Mouse (Mus musculus) left cerebral cortex, postnatal 10 days (tissue): ENCODE measurements around the gene Coro1c. TPM values are rescaled to one million over a fixed set of nuclear protein-coding genes. Genes with fewer than 3 reads are reported as not detected.

Experiments used
- total RNA-seq, 2 experiments: library from RNA; stranded (reverse); gene quantifications; 2 replicates each; pipeline ENCODE4 v1.2.3; 2021

The Coro1c gene
- total RNA-seq, 2 experiments from 2014 or later: 117 to 122 TPM

Other genes starting within 250 kb of the Coro1c start
- gene 1700069L16Rik, start 184.0 kb downstream of the Coro1c start, total RNA-seq: not detected
- 1 to 10 TPM; 7.2 to 8.0 TPM for gene Ficd, start 173.0 kb downstream of the Coro1c start, total RNA-seq
- 10 to 100 TPM; 29.1 to 35.0 TPM for gene Sart3, start 136.2 kb downstream of the Coro1c start, total RNA-seq
- gene Iscu, start 136.0 kb downstream of the Coro1c start, total RNA-seq: 10 to 100 TPM; 72.7 to 78.3 TPM
- 10 to 100 TPM; 12.0 to 16.0 TPM for gene Tmem119, start 108.2 kb downstream of the Coro1c start, total RNA-seq
- 10 to 100 TPM; 16.1 to 18.7 TPM for gene Selplg, start 76.1 kb downstream of the Coro1c start, total RNA-seq
- gene Ssh1, start 85.1 kb upstream of the Coro1c start, total RNA-seq: 10 to 100 TPM; 20.7 to 31.8 TPM
- not detected for gene Dao, start 94.9 kb upstream of the Coro1c start, total RNA-seq
- gene Usp30, start 156.7 kb upstream of the Coro1c start, total RNA-seq: 10 to 100 TPM; 30.9 to 31.5 TPM
- 100 to 1,000 TPM; 151 to 157 TPM for gene Svop, start 182.8 kb upstream of the Coro1c start, total RNA-seq
- 1 to 10 TPM; 5.1 to 6.2 TPM for gene Alkbh2, start 219.5 kb upstream of the Coro1c start, total RNA-seq
- gene Ung, start 221.6 kb upstream of the Coro1c start, total RNA-seq: 1 to 10 TPM; 5.6 to 6.1 TPM
- 1 to 10 TPM; 2.9 to 5.5 TPM for gene Acacb, start 237.8 kb upstream of the Coro1c start, total RNA-seq